Mouse (Mus musculus): ENCODE data around the gene Atp9a.

- no peak for TF ChIP-seq CTCF (IDR thresholded peaks at IDR 0.05)
- no peak for TF ChIP-seq POLR2A (IDR thresholded peaks at IDR 0.05; ENCODE audit: insufficient read depth, low read depth, low read length)
Observed at GRCm38 (mm10) chr2:168707766-168708165, 34.4 kb downstream of the Atp9a start.
